Mouse (Mus musculus) c-Kit-positive CD71-positive TER-119-negative erythroid progenitor cells, embryonic 14.5 days (primary cell): ENCODE measurements at regions not wholly inside any gene's neighbourhood (a gene's known extent, or its start where the extent isn't known, plus 50 kb on each side); places are given as distances from the start of the nearest gene placed in this dataset.
"Not testable (repeated sequence)": the region's sequence is repeated elsewhere in the genome, so short reads cannot be mapped to it uniquely, and the experiment has no call there.

ENCODE experiments used
- DNase-seq: peaks from one replicate; pipeline ENCODE4 v3.0.0-alpha.2; 2013; ENCODE audit warnings: low read depth

DNA sequence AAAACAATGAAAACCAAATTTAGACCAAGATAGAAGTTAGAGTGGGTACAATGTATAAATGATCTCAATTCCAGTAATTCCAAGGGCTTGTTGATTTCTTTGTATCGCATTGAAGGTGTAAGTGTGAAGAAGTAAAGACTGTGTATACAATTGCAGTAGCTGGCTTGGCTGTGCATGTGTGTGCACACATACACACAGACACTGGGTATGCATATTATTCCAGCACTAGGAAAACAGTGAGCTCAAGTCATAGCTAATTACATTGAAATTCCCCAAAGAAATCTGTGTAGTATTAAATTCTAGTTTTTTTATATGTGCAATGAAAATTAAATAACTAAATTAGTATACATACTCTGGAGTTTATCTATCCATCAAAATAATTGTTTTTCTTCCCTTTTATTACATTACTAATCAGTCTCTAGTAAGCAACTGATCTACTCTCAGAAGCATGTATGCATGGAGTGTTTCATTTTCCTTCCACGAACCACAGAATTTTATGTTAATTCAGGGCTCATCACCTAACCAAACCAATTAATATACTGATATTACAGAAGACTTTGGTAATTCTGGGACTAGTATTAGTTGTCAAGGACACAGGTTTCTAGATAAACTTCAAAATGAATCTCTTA, 56.5 kb downstream of the Gm8797 start:
- DNase-seq: no peak

DNA sequence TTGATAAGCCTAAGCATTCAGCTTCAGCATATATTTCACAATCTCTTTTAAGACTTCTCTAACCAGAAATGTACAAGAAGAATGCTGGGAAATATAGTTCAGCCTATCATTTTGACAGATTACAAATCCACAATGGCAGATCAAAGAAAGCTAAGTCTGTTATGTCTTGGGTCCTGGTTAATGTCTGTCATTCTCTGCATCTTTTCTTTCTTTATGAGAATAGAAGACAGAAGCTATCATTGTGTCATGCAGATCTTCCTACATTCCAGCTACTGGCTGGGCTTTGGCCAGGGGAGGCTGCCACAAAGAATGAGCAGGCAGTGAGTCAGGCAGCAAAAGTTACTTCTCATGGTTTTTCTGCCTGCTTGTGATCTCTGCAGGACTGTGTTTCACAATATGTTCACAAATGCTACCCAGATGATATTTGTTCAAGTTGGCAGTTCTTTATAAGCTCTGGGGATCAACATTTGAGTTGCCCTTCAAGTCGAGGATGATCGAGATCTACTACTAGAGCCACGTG, 60.5 kb downstream of the Gm8797 start:
- DNase-seq: no peak

DNA sequence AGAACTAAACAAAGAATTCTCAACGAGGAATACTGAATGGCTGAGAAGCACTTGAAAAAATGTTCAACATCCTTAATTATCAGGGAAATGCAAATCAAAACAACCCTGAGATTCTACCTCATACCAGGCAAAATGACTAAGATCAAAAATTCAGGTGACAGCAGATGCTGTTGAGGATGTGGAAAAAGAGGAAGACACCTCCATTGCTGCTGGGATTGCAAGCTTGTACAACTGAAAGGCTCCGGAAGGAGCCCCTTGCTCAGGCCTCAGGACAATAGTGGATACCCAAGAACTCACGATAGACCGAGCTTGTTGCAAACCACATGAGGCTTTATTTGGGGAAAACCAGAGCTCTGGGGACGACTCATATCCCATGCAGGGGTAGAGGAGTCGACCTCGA, 69.6 kb downstream of the Gm8797 start:
- not testable (repeated sequence) for DNase-seq

DNA sequence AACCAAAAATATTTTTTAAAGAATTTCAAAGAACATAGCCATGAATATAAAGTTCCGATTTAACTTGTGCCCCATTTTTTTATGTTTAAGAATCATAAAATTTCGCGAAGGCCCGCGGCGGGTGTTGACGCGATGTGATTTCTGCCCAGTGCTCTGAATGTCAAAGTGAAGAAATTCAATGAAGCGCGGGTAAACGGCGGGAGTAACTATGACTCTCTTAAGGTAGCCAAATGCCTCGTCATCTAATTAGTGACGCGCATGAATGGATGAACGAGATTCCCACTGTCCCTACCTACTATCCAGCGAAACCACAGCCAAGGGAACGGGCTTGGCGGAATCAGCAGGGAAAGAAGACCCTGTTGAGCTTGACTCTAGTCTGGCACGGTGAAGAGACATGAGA, 109.6 kb downstream of the Gm8797 start:
- DNase-seq: not testable (repeated sequence)

DNA sequence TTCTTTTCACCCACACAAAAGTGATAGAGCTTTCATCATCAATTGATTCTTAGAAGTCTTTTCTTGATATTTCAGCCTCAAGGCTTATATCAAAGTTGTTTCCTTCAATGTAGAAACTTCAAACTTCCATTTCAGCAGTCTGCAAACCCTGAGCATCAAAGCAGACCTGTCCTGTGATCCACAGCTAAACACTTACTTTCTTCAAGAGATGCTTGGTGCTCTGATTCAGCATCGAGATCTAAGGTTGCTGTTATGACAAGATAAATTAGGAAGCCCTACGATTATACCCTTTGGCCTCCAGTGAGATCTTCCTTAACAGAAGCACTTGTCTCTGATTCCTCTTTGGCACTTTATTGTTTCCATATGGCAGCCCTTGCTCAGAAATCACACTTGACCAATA, 119.8 kb downstream of the Gm8797 start:
- DNase-seq: no peak

DNA sequence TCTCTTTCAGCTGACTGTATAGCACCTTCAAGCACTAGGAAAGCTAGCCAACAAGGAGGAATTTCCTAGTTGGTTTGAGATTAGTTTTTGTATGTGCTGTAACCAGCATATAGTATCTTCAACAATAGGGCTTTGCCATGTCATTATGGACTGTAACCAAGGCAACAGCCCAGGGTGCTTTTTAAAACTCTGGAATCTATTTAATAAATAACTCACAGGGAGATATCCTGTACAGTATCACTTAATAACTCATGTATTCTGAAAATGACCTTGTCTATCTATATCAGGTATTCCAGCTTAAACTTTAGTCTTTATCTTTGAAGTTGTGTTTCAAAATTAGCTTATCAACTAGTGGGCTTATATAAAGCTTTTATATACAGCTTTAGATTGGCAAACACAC, 128.5 kb downstream of the Gm8797 start:
- DNase-seq: no peak

DNA sequence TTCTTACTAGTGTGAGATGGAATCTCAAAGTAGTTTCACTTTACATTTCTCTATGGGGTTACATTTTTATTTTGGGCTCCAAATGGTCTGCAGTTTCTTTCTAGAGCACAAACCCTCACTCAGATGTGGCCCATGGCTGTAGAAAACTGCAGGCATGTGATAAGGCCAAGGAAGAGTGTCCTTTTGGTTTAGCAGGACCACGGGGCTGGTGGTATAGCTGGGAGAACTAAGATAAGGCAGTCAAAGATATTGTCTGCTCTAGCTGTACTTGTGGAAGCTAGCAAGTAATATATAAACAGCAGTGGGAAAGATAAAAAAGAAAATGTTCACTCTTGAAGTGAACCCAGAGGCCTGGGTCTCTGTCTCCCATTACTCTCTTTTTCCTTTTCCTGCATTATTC, 166.9 kb downstream of the Gm8797 start:
- DNase-seq: peak; percentile 7

DNA sequence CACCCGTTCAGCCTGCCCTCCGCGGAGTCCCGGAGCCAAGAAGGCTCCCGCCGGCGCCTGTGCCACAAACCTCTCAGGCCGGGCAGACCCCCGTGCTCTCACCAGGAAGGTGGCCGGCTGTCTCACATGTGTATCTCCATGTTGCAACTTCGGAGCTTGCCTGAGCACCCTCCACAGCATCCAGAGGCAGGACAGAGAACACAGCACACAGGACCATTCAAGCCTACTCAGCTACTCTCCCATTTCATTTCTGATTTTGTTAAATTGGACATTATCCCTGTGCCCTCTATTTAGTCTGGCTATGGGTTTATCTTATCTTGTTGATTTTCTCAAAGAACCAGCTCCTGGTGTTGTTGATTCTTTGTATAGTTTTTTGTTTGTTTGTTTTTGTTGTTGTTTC, 199.6 kb downstream of the Gm8797 start:
- DNase-seq: not testable (repeated sequence)

DNA sequence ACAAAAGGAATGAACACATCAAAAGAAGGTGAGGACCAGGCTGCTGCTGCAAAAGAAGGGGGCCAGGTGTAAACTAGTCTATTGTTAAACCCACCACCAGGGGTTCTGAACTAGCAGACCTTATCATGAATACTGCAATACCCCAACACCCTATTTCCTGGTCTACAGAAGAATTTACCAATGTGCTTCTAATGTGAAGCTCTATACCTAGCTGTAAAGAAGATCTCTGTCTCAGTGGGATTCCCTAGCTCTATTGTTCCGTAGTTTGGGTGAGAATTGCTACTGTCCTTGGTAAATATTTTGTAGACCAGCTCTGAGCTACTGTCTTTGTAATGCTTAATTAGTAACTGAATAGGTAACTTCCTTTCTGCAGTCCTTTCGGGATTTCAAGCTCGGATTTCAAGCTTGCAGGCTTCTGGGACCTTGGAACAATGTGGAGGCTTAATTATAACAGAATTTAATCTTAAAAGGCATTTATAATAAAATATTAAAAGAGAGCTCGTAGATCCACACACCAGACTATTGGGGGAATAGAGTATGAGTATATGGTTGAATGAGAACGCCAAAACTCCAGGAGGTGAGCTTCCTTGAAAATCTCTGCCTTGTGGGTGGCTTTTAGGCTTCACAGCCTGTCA, 238.5 kb downstream of the Gm8797 start:
- not testable (repeated sequence) for DNase-seq

DNA sequence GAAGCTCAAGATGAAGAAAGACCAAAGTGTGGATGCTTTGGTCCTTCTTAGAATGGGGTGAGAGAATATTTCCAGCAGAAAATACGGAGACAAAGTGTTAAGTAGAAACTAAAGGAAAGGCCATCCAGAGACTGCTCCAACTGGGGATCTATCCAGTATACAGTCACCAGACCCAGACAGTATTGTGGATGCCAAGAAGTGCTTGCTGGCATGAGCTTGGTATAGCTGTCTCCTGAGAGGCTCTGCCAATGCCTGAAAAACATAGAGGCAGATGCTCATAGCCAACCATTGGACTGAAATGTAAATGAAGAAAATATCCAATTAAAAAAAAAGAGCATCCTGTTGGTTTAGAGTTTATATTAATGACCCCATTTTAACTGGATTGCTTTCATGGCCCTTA, 253.8 kb downstream of the Gm8797 start:
- DNase-seq: no peak

DNA sequence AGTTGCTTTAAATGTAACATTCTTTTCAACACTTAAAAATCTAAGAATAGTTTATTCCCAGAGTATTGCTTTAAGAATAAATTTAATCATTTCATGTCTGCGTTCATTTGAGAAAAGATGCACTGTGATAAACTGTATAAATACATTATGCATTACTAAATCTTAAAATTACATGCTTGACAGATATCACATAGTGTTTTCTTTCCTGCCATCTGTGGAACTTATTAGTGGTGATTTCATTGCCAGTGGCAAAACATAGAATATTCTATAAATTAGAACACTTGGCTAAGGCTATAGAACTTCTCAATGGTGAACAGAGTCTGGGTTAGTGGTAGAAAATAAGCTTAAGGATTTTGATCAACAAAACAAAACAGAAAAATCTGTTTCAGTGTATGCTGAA, 268.1 kb downstream of the Gm8797 start:
- DNase-seq: no peak

DNA sequence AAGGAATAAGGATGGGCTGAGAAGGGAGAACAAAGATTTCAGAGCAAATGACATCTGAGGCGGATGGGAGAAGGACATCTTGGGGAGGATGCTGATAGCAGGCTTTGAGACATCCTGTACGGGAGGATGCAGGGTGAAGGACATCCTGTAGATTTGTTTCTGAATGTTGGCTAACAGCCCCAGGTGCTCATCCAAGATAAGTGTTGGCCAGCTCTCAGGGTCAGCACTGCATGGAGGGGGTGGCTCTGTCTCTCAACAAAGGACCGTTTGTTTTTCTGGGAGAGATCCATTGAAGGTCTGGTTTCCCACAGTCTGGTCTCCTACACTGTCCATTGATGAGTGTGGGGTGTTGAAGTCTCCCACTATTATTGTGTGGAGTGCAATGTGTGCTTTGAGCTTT, 290.7 kb downstream of the Gm8797 start:
- DNase-seq: not testable (repeated sequence)

DNA sequence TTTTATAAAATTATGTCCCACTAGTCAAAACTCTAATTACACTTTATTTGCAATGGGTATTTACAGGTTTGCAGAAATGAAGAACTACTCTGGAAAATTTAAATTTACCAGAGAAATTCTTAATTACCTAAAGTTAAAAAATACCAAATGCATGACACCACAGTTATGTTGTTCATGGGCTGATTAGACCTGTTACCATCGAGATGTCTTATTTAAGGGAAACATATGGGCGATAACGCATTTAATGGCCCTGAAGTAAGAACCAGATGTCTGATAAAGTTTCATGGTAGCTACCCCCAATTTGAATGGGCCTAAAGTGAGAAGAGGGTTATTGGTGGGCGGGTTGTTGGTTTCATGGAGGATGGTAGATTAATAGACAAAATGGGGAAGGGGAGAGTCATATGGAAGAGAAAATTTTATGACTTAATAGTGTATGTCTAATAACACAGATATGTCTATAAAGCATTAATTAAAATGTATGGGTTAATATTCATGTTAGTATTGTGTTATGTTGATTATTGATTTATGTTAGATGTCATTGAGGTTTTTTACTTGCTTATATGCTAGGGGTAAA, 299.0 kb downstream of the Gm8797 start:
- no peak for DNase-seq

DNA sequence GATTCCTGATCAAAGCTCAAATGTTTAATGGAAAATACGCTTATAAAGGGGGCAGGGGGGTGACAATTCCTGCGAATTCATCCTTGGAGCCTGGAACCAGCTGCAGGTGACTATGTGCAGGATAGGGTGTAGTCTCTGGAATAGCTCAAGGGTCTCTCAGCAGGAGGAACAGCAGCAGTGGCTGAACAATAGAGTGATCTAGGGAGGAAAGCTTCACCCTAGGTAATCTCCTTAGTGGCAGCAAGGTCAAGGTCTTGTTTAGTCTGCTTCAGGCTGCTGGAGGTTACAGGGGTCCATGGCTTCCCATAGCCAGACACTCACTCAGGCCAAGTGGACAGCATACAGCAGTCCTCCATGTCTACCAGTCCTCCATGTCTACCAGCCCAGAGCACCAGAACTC, 301.3 kb downstream of the Gm8797 start:
- no peak for DNase-seq

DNA sequence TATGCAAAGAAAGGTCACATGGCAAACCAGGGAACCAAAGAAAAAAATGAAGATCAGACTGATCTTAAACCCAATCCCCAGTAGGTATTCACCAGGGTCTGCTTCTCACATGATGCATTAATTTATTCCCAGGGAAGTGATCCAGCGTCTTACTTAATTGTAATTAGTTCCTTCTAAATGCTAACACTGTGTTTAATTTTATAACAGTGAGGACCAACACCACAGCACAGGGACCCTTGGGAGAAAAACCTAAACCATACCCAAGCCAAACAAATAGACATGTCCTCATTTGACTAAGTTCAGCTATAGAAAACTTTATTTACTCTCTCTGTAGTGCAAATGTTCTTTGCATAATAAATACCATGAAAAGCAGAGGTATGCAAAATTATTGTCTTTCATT, 333.2 kb downstream of the Gm8797 start:
- DNase-seq: no peak

DNA sequence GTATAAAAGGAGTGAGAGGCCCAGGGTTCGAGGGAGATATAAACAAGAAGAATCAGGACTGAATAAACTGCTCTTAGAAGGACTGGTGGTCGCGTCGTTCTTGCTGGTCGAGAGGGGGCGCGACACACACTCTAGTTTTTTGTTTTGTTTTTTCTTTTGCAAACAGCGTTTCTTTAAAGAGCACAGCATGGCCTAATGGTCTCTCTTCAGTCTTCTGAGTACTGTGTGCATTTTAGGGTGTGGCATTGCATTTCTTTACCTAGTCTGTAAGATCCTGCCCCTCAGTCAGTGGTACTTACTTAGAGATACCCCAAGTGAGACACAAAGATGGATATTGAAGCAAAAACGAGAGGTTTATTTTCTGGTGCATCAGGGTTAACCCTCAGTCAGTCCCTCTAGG, 336.7 kb downstream of the Gm8797 start:
- DNase-seq: no peak

DNA sequence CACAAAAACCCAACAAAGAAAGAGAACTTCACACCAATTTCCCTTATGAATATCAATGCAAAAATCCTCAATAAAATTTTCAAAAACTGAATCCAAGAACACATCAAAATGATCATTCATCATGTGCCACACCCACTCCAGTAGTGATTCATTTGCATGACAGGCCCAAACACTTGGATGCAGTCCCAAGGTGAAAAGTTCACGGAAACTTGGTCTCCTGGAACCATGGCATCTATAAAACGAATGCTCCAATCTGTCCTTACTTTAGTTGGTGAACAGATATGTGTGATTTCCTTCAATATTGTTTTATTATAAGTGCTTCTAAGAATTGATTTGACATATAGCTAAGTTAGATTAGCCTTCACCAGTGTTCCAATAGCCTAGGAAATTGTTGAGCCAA, 343.3 kb downstream of the Gm8797 start:
- no peak for DNase-seq

DNA sequence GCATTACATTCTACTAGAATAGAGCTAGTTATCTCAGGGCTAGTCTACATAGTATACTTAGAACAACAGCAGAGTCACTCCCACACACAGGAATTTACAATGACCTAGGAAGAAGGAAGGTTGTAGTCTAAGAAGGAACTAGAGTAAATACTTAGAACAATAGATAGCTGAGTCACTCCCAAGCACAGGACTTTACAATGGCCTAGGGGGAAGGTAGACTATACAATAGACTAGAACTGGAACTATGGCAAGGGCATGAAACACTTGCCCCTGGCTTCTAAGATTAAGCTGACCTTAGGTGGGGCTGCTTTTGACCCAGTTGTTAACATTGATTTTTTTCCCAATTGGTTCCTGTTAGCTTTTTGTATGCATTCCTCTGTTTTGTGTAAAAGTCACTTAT, 343.8 kb downstream of the Gm8797 start:
- not testable (repeated sequence) for DNase-seq

DNA sequence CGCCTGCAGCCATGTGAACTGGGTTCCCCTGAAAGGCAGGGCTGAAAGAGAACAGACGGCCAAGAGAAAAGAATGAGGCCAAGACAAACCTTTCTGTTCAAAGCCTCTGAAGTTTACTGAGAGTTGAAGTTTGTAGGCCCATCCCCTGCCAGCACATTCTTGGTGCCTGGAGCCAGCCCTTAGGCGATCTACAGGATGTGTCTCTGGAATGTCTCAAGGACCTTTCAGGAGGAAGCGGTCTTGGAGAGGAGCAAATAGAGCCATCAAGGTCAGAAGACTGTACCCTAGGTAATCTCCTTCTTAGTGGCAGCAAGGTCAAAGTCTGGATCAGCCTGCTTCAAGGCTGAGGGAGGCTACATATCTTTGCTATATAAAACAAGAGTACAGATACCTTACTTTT, 350.3 kb downstream of the Gm8797 start:
- no peak for DNase-seq

DNA sequence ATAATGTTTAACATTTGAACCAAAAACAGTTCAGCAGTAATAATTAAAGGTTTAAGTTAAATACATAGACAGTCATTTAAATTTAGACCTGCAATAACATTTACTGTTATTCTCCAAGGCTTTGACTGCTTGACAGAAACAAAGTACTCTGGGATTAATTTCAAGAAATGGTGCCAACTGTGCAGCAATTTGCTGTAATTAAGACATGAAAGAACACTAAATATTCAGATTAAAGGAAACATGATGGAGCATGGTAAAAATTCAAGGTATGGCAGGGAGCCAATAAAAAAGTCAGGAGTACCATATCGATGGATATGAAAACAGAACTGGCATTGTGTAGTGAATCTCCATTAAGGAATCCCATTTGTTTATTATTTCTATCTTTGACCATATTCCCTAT, 352.3 kb downstream of the Gm8797 start:
- no peak for DNase-seq

DNA sequence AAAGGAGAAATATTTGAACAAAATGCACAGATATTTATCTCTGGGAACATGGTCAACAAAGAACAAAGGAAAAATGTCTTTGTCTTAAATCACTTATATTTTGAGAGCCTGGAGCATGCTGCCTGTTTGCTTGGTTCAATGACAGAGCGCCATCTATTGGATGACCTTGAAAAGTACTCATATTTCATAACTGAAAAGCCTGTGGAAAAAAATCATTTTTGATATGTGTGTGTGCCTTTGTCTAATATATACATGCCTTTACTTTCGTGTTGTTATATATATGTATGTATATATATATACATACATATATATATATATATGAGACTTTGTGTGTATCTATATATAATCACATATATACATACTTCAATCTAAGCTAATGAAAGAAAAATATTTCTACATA, 356.1 kb downstream of the Gm8797 start:
- peak; percentile 2 for DNase-seq

DNA sequence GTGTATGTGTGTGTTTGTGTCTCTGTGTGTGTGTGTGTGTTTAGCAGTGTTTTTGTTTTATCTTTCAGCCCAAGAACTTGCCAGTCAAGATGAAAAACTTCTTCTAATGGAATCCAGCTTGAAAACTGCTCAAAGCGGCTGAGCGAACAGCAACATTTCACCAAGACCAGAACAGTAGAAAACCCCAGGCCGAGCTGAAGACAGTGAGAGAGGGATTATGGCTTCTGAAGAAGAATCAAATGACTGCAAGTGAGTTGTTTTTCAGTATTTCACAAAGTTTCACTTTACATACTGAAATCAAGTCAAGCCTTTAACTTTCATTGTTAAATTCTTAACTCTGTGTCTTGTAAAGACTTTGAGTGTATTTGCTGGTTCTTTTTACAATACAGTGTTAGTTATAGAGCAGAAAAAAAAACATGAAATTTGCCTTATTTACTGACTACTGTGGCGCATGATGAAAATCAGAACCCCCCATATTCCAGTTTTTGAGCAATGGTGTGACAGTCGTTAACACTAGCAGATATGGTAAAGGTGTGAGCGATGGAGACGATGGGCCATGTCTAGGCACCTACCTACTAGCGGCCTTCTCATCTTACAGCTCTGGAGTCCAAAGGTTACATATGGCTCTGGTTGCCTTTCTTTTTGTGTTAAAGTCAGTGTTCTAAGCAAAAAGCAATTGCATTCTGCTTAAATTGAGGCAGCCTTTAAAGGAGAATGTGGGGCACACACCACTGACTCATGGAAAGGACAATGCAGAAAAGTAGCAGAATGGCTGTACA, 357.0 kb downstream of the Gm8797 start:
- no peak for DNase-seq

DNA sequence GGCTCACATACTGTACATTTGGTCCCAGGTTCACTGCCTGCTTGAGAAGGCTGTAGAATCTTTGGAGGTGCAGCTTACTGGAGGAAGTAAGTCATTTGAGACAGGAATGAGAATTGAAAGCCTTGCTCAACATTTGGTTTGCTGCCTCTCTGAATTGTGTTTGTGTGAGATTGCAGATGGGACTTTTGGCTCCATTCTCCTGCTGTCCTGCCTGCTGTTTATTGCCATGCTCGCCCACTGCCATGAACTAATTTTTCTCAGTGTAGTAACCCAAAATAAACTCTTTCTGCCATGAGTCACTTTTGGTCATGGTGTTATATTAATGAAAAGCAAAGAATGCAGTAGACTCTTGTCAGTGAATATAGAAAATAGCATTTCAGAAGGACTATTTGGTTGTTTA, 368.1 kb downstream of the Gm8797 start:
- no peak for DNase-seq
